In genomic region chr2:52987637-52988295, GRCm38 (mm10) we compare ENCODE assay signal across 8 mouse cellular contexts.
DNase-seq lines count a peak whose midpoint lies in the region; ATAC-seq and TF ChIP-seq lines count a peak whose summit lies in the region.

No protein-coding gene starts in this region.

- ATAC-seq in embryonic facial prominence, embryonic 11.5 days (replicated peaks; ENCODE audit: insufficient number of reproducible peaks, low FRiP score, low TSS enrichment, low read depth), result no peak
- ATAC-seq in lung, postnatal 0 days, result peak; percentile 19; the same call in 1 of the 2 replicates
- ATAC-seq in stomach, embryonic 16.5 days (ENCODE audit: insufficient read depth, low FRiP score), result peak; percentile 64
- no peak for ATAC-seq in erythroblast, adult 5-6 weeks (replicated peaks; ENCODE audit: low FRiP score, poor library complexity, severe bottlenecking)

- no peaks in the 10 kb centered on the region for H3K27me3 ChIP-seq in embryonic facial prominence, embryonic 11.5 days (ENCODE audit: control insufficient read depth, insufficient read depth, low read length)
- no peaks in the 10 kb centered on the region for H3K27me3 ChIP-seq in embryonic facial prominence, embryonic 10.5 days (replicated peaks; ENCODE audit: low read depth, poor library complexity, severe bottlenecking)
- H3K27me3 ChIP-seq in lung, postnatal 0 days (replicated peaks; ENCODE audit: insufficient read depth, low read length), result no peaks in the 10 kb centered on the region
- no peaks in the 10 kb centered on the region for H3K27me3 ChIP-seq in stomach, embryonic 16.5 days (ENCODE audit: control insufficient read depth, insufficient read depth, low read length)

- H3K27ac ChIP-seq in embryonic facial prominence, embryonic 11.5 days (replicated peaks; ENCODE audit: low read depth, low read length), result 0 out of 2 replicates have a peak overlapping the region, but pooled peaks have one; percentile 13
- no peak overlapping the region for H3K27ac ChIP-seq in embryonic facial prominence, embryonic 10.5 days (replicated peaks)
- no peak overlapping the region for H3K27ac ChIP-seq in lung, postnatal 0 days (ENCODE audit: low read length)
- peak overlapping the region; percentile 43; the same call in 1 of the 2 replicates for H3K27ac ChIP-seq in stomach, embryonic 16.5 days (ENCODE audit: low read length)

- no peak overlapping the region for H3K9ac ChIP-seq in embryonic facial prominence, embryonic 11.5 days (replicated peaks; ENCODE audit: low read length)
- H3K9ac ChIP-seq in lung, postnatal 0 days (replicated peaks; ENCODE audit: low read depth), result no peak overlapping the region
- no peak overlapping the region for H3K9ac ChIP-seq in stomach, embryonic 16.5 days (ENCODE audit: low read length)

- no peak for TF ChIP-seq EP300 in lung, postnatal 0 days (IDR thresholded peaks at IDR 0.05)

- no peak overlapping the region for H3K4me3 ChIP-seq in embryonic facial prominence, embryonic 11.5 days (ENCODE audit: low read depth, low read length)
- H3K4me3 ChIP-seq in embryonic facial prominence, embryonic 10.5 days, result no peak overlapping the region
- no peak overlapping the region for H3K4me3 ChIP-seq in lung, postnatal 0 days (ENCODE audit: low read depth, low read length)
- H3K4me3 ChIP-seq in lung, adult 2 months (replicated peaks; ENCODE audit: extremely low read depth, low read depth, low read length), result no peak overlapping the region
- H3K4me3 ChIP-seq in stomach, embryonic 16.5 days (replicated peaks; ENCODE audit: low read length), result no peak overlapping the region

- TF ChIP-seq CTCF in lung, postnatal 0 days (IDR thresholded peaks at IDR 0.05), result no peak
- no peak for TF ChIP-seq CTCF in lung, adult 2 months (IDR thresholded peaks at IDR 0.05; ENCODE audit: insufficient read depth, low read length)

- peak; percentile 13 for DNase-seq in embryonic facial prominence, embryonic 11.5 days (ENCODE audit: low spot score)
- DNase-seq in embryonic facial prominence, embryonic 10.5 days (ENCODE audit: low spot score), result no peak
- peak; percentile 41 for DNase-seq in lung, postnatal 0 days (ENCODE audit: low spot score)
- DNase-seq in lung, adult 2 months, result no peak
- peak; percentile 55 for DNase-seq in kidney, postnatal 10 days
- no peak for DNase-seq in gastrocnemius, adult 8-10 months (ENCODE audit: low spot score in 2 of 2)

- H3K4me1 ChIP-seq in embryonic facial prominence, embryonic 11.5 days (ENCODE audit: control insufficient read depth, insufficient read depth, low read length), result no peaks in the 10 kb centered on the region
- peaks cover 42% of the 10 kb centered on the region for H3K4me1 ChIP-seq in embryonic facial prominence, embryonic 10.5 days
- peaks cover 4% of the 10 kb centered on the region; the same call in 1 of the 2 replicates for H3K4me1 ChIP-seq in lung, postnatal 0 days (ENCODE audit: insufficient read depth, low read depth, low read length)
- peaks cover 8% of the 10 kb centered on the region; the same call in 1 of the 2 replicates for H3K4me1 ChIP-seq in lung, adult 2 months (ENCODE audit: control insufficient read depth, insufficient read depth, low read length)
- H3K4me1 ChIP-seq in stomach, embryonic 16.5 days (ENCODE audit: control insufficient read depth, insufficient read depth, low read length), result peaks cover 35% of the 10 kb centered on the region

- H3K36me3 ChIP-seq in embryonic facial prominence, embryonic 11.5 days (replicated peaks; ENCODE audit: control insufficient read depth, insufficient read depth, low read depth, low read length), result no peaks in the 10 kb centered on the region
- H3K36me3 ChIP-seq in embryonic facial prominence, embryonic 10.5 days (replicated peaks), result no peaks in the 10 kb centered on the region
- H3K36me3 ChIP-seq in lung, postnatal 0 days (ENCODE audit: insufficient read depth, low read length), result no peaks in the 10 kb centered on the region
- H3K36me3 ChIP-seq in stomach, embryonic 16.5 days (ENCODE audit: control insufficient read depth, insufficient read depth, low read length), result no peaks in the 10 kb centered on the region

- no peak overlapping the region for H3K4me2 ChIP-seq in embryonic facial prominence, embryonic 11.5 days (ENCODE audit: low read depth, low read length)
- no peak overlapping the region for H3K4me2 ChIP-seq in lung, postnatal 0 days (replicated peaks; ENCODE audit: low read depth, low read length)
- peak overlapping the region; percentile 22; the same call in 1 of the 2 replicates for H3K4me2 ChIP-seq in stomach, embryonic 16.5 days (ENCODE audit: low read depth, low read length)

- WGBS in embryonic facial prominence, embryonic 11.5 days, result 64% methylated on average over 11 of the region's 11 CpGs
- 69% methylated on average over 11 of the region's 11 CpGs for WGBS in embryonic facial prominence, embryonic 10.5 days
- 37% methylated on average over 11 of the region's 11 CpGs for WGBS in lung, postnatal 0 days
- WGBS in lung, adult 2 months, result 39% methylated on average over 11 of the region's 11 CpGs
- 47% methylated on average over 11 of the region's 11 CpGs for WGBS in stomach, embryonic 16.5 days

- no peak for TF ChIP-seq POLR2A in lung, adult 2 months (IDR thresholded peaks at IDR 0.05; ENCODE audit: borderline replicate concordance, extremely low read depth, low read depth, low read length)

- no peaks in the 10 kb centered on the region for H3K9me3 ChIP-seq in embryonic facial prominence, embryonic 11.5 days (replicated peaks; ENCODE audit: control insufficient read depth, low read length)
- no peaks in the 10 kb centered on the region for H3K9me3 ChIP-seq in embryonic facial prominence, embryonic 10.5 days
- no peaks in the 10 kb centered on the region for H3K9me3 ChIP-seq in lung, postnatal 0 days (ENCODE audit: low read length)
- no peaks in the 10 kb centered on the region for H3K9me3 ChIP-seq in stomach, embryonic 16.5 days (replicated peaks; ENCODE audit: control insufficient read depth, low read length)

Comparison
In these comparisons a context has a peak if more than half of its experiments do, and no peak if none do; other contexts are left out.
1. DNase-seq: peak in embryonic facial prominence, embryonic 11.5 days (single experiment), lung, postnatal 0 days (single experiment) and kidney, postnatal 10 days (single experiment); none in embryonic facial prominence, embryonic 10.5 days (single experiment), lung, adult 2 months (single experiment) and gastrocnemius, adult 8-10 months (0 of 2).
2. H3K27ac ChIP-seq: peak in embryonic facial prominence, embryonic 11.5 days (single experiment) and stomach, embryonic 16.5 days (single experiment); none in embryonic facial prominence, embryonic 10.5 days (single experiment) and lung, postnatal 0 days (single experiment).
3. ATAC-seq: peak in lung, postnatal 0 days (single experiment) and stomach, embryonic 16.5 days (single experiment); none in embryonic facial prominence, embryonic 11.5 days (single experiment) and erythroblast, adult 5-6 weeks (single experiment).